Mouse (Mus musculus) heart, embryonic 11.5 days (tissue): Measurements from ENCODE around the gene Pdzk1ip1. TPM values are rescaled to one million over a fixed set of nuclear protein-coding genes. Genes with fewer than 3 reads are reported as not detected.

Experiments
- ATAC-seq: fragments of 200-750 bp; cut with Nextera tagmentation; replicated peaks from 2 replicates; pipeline ENCODE4 v1.8.0; 2017; ENCODE audit warnings: moderate library complexity; ENCODE audit not compliant: insufficient number of reproducible peaks, low FRiP score, low TSS enrichment
- H3K27ac ChIP-seq: fragments of 300-500 bp; sonication (generic); 2 replicates; pipeline ENCODE4 v1.5.1; 2014; ENCODE audit warnings: mild to moderate bottlenecking, low read depth, low read length
- H3K27me3 ChIP-seq: fragments of 300-500 bp; sonication (generic); 2 replicates; pipeline ENCODE4 v1.6.1; 2014; ENCODE audit warnings: mild to moderate bottlenecking, low read length, mixed read lengths; ENCODE audit not compliant: control insufficient read depth, insufficient read depth
- H3K36me3 ChIP-seq: fragments of 300-500 bp; sonication (generic); 2 replicates; pipeline ENCODE4 v1.6.1; 2014; ENCODE audit warnings: mild to moderate bottlenecking, low read length, moderate library complexity, mixed read lengths; ENCODE audit not compliant: control insufficient read depth, insufficient read depth
- H3K4me1 ChIP-seq: fragments of 300-500 bp; sonication (generic); 2 replicates; pipeline ENCODE4 v1.6.1; 2014; ENCODE audit warnings: low read length; ENCODE audit not compliant: control insufficient read depth, insufficient read depth
- H3K4me2 ChIP-seq: fragments of 300-500 bp; sonication (generic); 2 replicates; pipeline ENCODE4 v1.6.1; 2014; ENCODE audit warnings: mild to moderate bottlenecking, moderate library complexity
- H3K4me3 ChIP-seq: fragments of 300-500 bp; sonication (generic); 2 replicates; pipeline ENCODE4 v1.5.1; 2014; ENCODE audit warnings: low read depth, low read length
- H3K9ac ChIP-seq: fragments of 300-500 bp; sonication (generic); 2 replicates; pipeline ENCODE4 v1.6.1; 2014; ENCODE audit warnings: mild to moderate bottlenecking, low read depth, low read length, moderate library complexity
- H3K9me3 ChIP-seq: fragments of 300-500 bp; sonication (generic); replicated peaks from 2 replicates; pipeline ENCODE4 v1.6.1; 2016; ENCODE audit warnings: low read length; ENCODE audit not compliant: control insufficient read depth
- WGBS: fragments of 180-500 bp; shearing (Covaris S2); extraction: QIAGEN DNeasy Blood & Tissue Kit; methylation state at CpG from one replicate; pipeline ENCODE4 v1.1.7; 2014; ENCODE audit not compliant: insufficient replicate concordance; 5-methylcytosine and 5-hydroxymethylcytosine counted together
- polyA plus RNA-seq: library from polyadenylated mRNA; unstranded; fragments of >200 nt; fragmentation: Nextera tagmentation; extraction: Ambion mirVana; gene quantifications from 2 replicates; pipeline ENCODE4 v1.2.1, GENCODE M21; 2014

Gene Pdzk1ip1
- polyA plus RNA-seq, 1 experiment from 2014 or later: 66.1 TPM

GRCm38 (mm10) chr4:115083031-115083430, 5.5 kb upstream of the Pdzk1ip1 start:
- Histone ChIP-seq H3K36me3 (no peaks in the 10 kb centered on the region), H3K4me1 (peaks cover 14% of the 10 kb centered on the region), H3K27ac (no peak overlapping the region), H3K4me3 (no peak overlapping the region), H3K4me2 (no peak overlapping the region), H3K9ac (no peak overlapping the region), H3K27me3 (peaks cover 24% of the 10 kb centered on the region), H3K9me3 (no peaks in the 10 kb centered on the region)
- ATAC-seq: no peak
- 83% methylated on average over 3 of the region's 3 CpGs for WGBS

GRCm38 (mm10) chr4:115085522-115086095, 2.9 kb upstream of the Pdzk1ip1 start:
- 18% methylated on average over 6 of the region's 6 CpGs for WGBS
- no peak overlapping the region for H3K4me3 ChIP-seq
- H3K27me3 ChIP-seq: peaks cover 42% of the 10 kb centered on the region
- no peak for ATAC-seq
- no peak overlapping the region for H3K9ac ChIP-seq
- H3K27ac ChIP-seq: no peak overlapping the region
- H3K4me1 ChIP-seq: peaks cover 4% of the 10 kb centered on the region
- H3K4me2 ChIP-seq: no peak overlapping the region
- no peaks in the 10 kb centered on the region for H3K36me3 ChIP-seq
- H3K9me3 ChIP-seq: no peaks in the 10 kb centered on the region

- Histone ChIP-seq H3K9ac (no peak overlapping the region), H3K27me3 (peaks cover 43% of the 10 kb centered on the region), H3K36me3 (no peaks in the 10 kb centered on the region), H3K9me3 (no peaks in the 10 kb centered on the region), H3K4me2 (no peak overlapping the region), H3K4me1 (peaks cover 4% of the 10 kb centered on the region), H3K4me3 (no peak overlapping the region), H3K27ac (no peak overlapping the region)
- ATAC-seq: no peak
- 59% methylated on average over 4 of the region's 4 CpGs for WGBS
Observed at GRCm38 (mm10) chr4:115086257-115086656, 2.3 kb upstream of the Pdzk1ip1 start.

GRCm38 (mm10) chr4:115086763-115087415, 1.6 kb upstream of the Pdzk1ip1 start:
- WGBS: 50% methylated on average over 3 of the region's 3 CpGs
- no peak for ATAC-seq
- Histone ChIP-seq H3K9me3 (no peaks in the 10 kb centered on the region), H3K27me3 (peaks cover 41% of the 10 kb centered on the region), H3K9ac (no peak overlapping the region), H3K4me1 (peaks cover 4% of the 10 kb centered on the region), H3K36me3 (no peaks in the 10 kb centered on the region), H3K4me2 (no peak overlapping the region), H3K27ac (no peak overlapping the region), H3K4me3 (no peak overlapping the region)

- Histone ChIP-seq H3K27ac (no peak overlapping the region), H3K27me3 (peaks cover 57% of the 10 kb centered on the region), H3K4me2 (peak overlapping the region; percentile 32), H3K36me3 (no peaks in the 10 kb centered on the region), H3K9ac (peak overlapping the region; percentile 58; the same call in 1 of the 2 replicates), H3K9me3 (no peaks in the 10 kb centered on the region), H3K4me3 (peak overlapping the region; percentile 34; the same call in 1 of the 2 replicates), H3K4me1 (peaks cover 7% of the 10 kb centered on the region)
- 62% methylated on average over 2 of the region's 2 CpGs for WGBS
- ATAC-seq: no peak
Observed at GRCm38 (mm10) chr4:115090592-115090991, 2.1 kb downstream of the Pdzk1ip1 start.

- 86% methylated on average over 3 of the region's 3 CpGs for WGBS
- Histone ChIP-seq H3K4me1 (peaks cover 11% of the 10 kb centered on the region), H3K4me3 (no peak overlapping the region), H3K36me3 (no peaks in the 10 kb centered on the region), H3K27ac (no peak overlapping the region), H3K9me3 (no peaks in the 10 kb centered on the region), H3K27me3 (peaks cover 53% of the 10 kb centered on the region), H3K4me2 (peak overlapping the region; percentile 29), H3K9ac (no peak overlapping the region)
- ATAC-seq: no peak
Observed at GRCm38 (mm10) chr4:115091806-115092205, 3.3 kb downstream of the Pdzk1ip1 start.

GRCm38 (mm10) chr4:115093331-115093864, 4.9 kb downstream of the Pdzk1ip1 start:
- Histone ChIP-seq H3K4me3 (no peak overlapping the region; the same call in 1 of the 2 replicates), H3K4me1 (peaks cover 13% of the 10 kb centered on the region), H3K9me3 (no peaks in the 10 kb centered on the region), H3K4me2 (peak overlapping the region; percentile 39; the same call in 1 of the 2 replicates), H3K27ac (0 out of 2 replicates have a peak overlapping the region, but pooled peaks have one; percentile 15), H3K36me3 (no peaks in the 10 kb centered on the region), H3K9ac (no peak overlapping the region; the same call in 1 of the 2 replicates), H3K27me3 (peaks cover 38% of the 10 kb centered on the region)
- no peak for ATAC-seq
- 82% methylated on average over 4 of the region's 4 CpGs for WGBS

- H3K9ac ChIP-seq: no peak overlapping the region
- H3K4me3 ChIP-seq: no peak overlapping the region
- H3K4me2 ChIP-seq: no peak overlapping the region
- H3K36me3 ChIP-seq: no peaks in the 10 kb centered on the region
- peaks cover 9% of the 10 kb centered on the region for H3K4me1 ChIP-seq
- WGBS: 73% methylated on average over 2 of the region's 2 CpGs
- H3K27me3 ChIP-seq: peaks cover 32% of the 10 kb centered on the region
- ATAC-seq: no peak
- H3K27ac ChIP-seq: 0 out of 2 replicates have a peak overlapping the region, but pooled peaks have one; percentile 1
- no peaks in the 10 kb centered on the region for H3K9me3 ChIP-seq
Observed at GRCm38 (mm10) chr4:115094056-115094455, 5.5 kb downstream of the Pdzk1ip1 start.
